ENCODE assay signal across 8 mouse cellular contexts in genomic region chr16:8424971-8425330, GRCm38 (mm10). TPM values are rescaled to one million over a fixed set of nuclear protein-coding genes. Genes with fewer than 3 reads are reported as not detected.
DNase-seq lines count a peak whose midpoint lies in the region; ATAC-seq and TF ChIP-seq lines count a peak whose summit lies in the region.

Gene Tmem114 (minus strand): TSS chr16:8425136.

- no peaks in the 10 kb centered on the region for H3K36me3 ChIP-seq in hindbrain, embryonic 13.5 days
- no peaks in the 10 kb centered on the region for H3K36me3 ChIP-seq in liver, embryonic 16.5 days (ENCODE audit: control insufficient read depth, insufficient read depth)
- no peaks in the 10 kb centered on the region for H3K36me3 ChIP-seq in small intestine, adult 2 months (ENCODE audit: control insufficient read depth, insufficient read depth, low read length)

- H3K9me3 ChIP-seq in hindbrain, embryonic 13.5 days: no peaks in the 10 kb centered on the region
- H3K9me3 ChIP-seq in liver, embryonic 16.5 days (replicated peaks; ENCODE audit: control insufficient read depth, low read length): no peaks in the 10 kb centered on the region

- no peak for TF ChIP-seq POLR2A in small intestine, adult 2 months (IDR thresholded peaks at IDR 0.05; ENCODE audit: low read depth, low read length)

- peaks cover 61% of the 10 kb centered on the region for H3K27me3 ChIP-seq in hindbrain, embryonic 13.5 days
- H3K27me3 ChIP-seq in liver, embryonic 16.5 days (ENCODE audit: control insufficient read depth, insufficient read depth, low read depth, low read length): peaks cover 39% of the 10 kb centered on the region
- peaks cover 11% of the 10 kb centered on the region; the same call in 1 of the 2 replicates for H3K27me3 ChIP-seq in small intestine, adult 2 months (ENCODE audit: control insufficient read depth, insufficient read depth, low read length)

- no peak for ATAC-seq in hindbrain, embryonic 13.5 days (ENCODE audit: low FRiP score)
- no peak for ATAC-seq in liver, embryonic 16.5 days (ENCODE audit: low read depth)

- peaks cover 11% of the 10 kb centered on the region for H3K4me1 ChIP-seq in hindbrain, embryonic 13.5 days (replicated peaks)
- H3K4me1 ChIP-seq in liver, embryonic 16.5 days (ENCODE audit: control insufficient read depth, low read depth, low read length): no peaks in the 10 kb centered on the region
- H3K4me1 ChIP-seq in small intestine, adult 2 months (ENCODE audit: control insufficient read depth, insufficient read depth, insufficient read length, low read length): no peaks in the 10 kb centered on the region

- 1% methylated on average over 16 of the region's 16 CpGs for WGBS in hindbrain, embryonic 13.5 days
- 3% methylated on average over 16 of the region's 16 CpGs for WGBS in liver, embryonic 16.5 days (ENCODE audit: insufficient replicate concordance)
- whole genome bisulfite sequencing in small intestine, adult 2 months: 3% methylated on average over 16 of the region's 16 CpGs

- peak within 1 kb of the TSS; percentile 71 for H3K4me2 ChIP-seq in hindbrain, embryonic 13.5 days
- 0 out of 2 replicates have a peak within 1 kb of the TSS, but pooled peaks have one; percentile 0 for H3K4me2 ChIP-seq in liver, embryonic 16.5 days (ENCODE audit: low read depth, low read length)

- no peak for TF ChIP-seq CTCF in small intestine, adult 2 months (IDR thresholded peaks at IDR 0.05; ENCODE audit: extremely low read depth, insufficient read length, insufficient replicate concordance, low read depth, low read length)

- H3K4me3 ChIP-seq in hindbrain, embryonic 13.5 days: peak within 1 kb of the TSS; percentile 41
- no peak within 1 kb of the TSS for H3K4me3 ChIP-seq in liver, embryonic 16.5 days (ENCODE audit: low read depth, low read length)
- H3K4me3 ChIP-seq in small intestine, adult 2 months (ENCODE audit: low read depth, low read length): peak within 1 kb of the TSS; percentile 11; the same call in 1 of the 2 replicates

- H3K9ac ChIP-seq in hindbrain, embryonic 13.5 days: peak within 1 kb of the TSS; percentile 65
- no peak within 1 kb of the TSS for H3K9ac ChIP-seq in liver, embryonic 16.5 days (ENCODE audit: low read depth, low read length)

- peak; percentile 19 for DNase-seq in cerebellum, adult 11 months
- no peak for DNase-seq in cerebellum, adult 8-10 months
- peak; percentile 46 for DNase-seq in urinary bladder, postnatal 14 days (ENCODE audit: low spot score)
- DNase-seq in urinary bladder, postnatal 10 days (ENCODE audit: low spot score): no peak
- no peak for DNase-seq in spleen, postnatal 4 days (ENCODE audit: low spot score in 2 of 2)

- H3K27ac ChIP-seq in hindbrain, embryonic 13.5 days: no peak within 1 kb of the TSS
- no peak within 1 kb of the TSS for H3K27ac ChIP-seq in liver, embryonic 16.5 days (ENCODE audit: low read length)
- H3K27ac ChIP-seq in small intestine, adult 2 months (ENCODE audit: insufficient read depth, low read depth, low read length): no peak within 1 kb of the TSS

RNA-seq across cellular contexts. Expression of gene Tmem114, which starts in this region (rescaled TPM):
- polyA plus RNA-seq in hindbrain, embryonic 13.5 days (2015; fragmentation: Nextera tagmentation; extraction: Ambion mirVana): 0.23 and 0.45 TPM in 2 replicates
- polyA plus RNA-seq in liver, embryonic 16.5 days (2015; fragmentation: Nextera tagmentation; extraction: Ambion mirVana): not detected in 2 replicates
- polyA plus RNA-seq in small intestine, adult 2 months (2012; rRNA removed): not detected in 2 replicates

Comparison
In these comparisons a context has a peak if more than half of its experiments do, and no peak if none do; other contexts are left out.
1. DNase-seq: peak in cerebellum, adult 11 months (single experiment) and urinary bladder, postnatal 14 days (single experiment); none in cerebellum, adult 8-10 months (single experiment), urinary bladder, postnatal 10 days (single experiment) and spleen, postnatal 4 days (0 of 2).